ENCODE assay signal across 18 mouse cellular contexts in genomic region chr11:102289511-102290100, GRCm38 (mm10). TPM values are rescaled to one million over a fixed set of nuclear protein-coding genes. Genes with fewer than 3 reads are reported as not detected.
DNase-seq lines count a peak whose midpoint lies in the region; ATAC-seq and TF ChIP-seq lines count a peak whose summit lies in the region.
"Had no signal": no experiment of that assay in that cellular context is flagged by ENCODE, and none has a peak within 500 bp of the region (broad histone marks: within the 10 kb centered on the region; RNA-seq: fewer than 3 reads in every experiment).

No protein-coding gene starts in this region.

- no peak for TF ChIP-seq POLR2A in ES-Bruce4 (IDR thresholded peaks at IDR 0.05; ENCODE audit: insufficient read depth, low read length)

- DNase-seq in heart, embryonic 10.5 days (ENCODE audit: low spot score), result no peak
- no peak for DNase-seq in midbrain, embryonic 10.5 days (ENCODE audit: low spot score)
- DNase-seq in forebrain, embryonic 14.5 days (ENCODE audit: low spot score), result no peak
- DNase-seq: embryo, embryonic 11 days; lung, adult 2 months; lung, postnatal 36 days; right cerebral cortex, postnatal 4 days; thymus, postnatal 36 days had no signal

- no peak overlapping the region for H3K27ac ChIP-seq in heart, embryonic 13.5 days (replicated peaks)
- H3K27ac ChIP-seq in heart, embryonic 10.5 days, result no peak overlapping the region
- H3K27ac ChIP-seq in midbrain, embryonic 10.5 days (replicated peaks), result no peak overlapping the region
- no peak overlapping the region for H3K27ac ChIP-seq in midbrain, embryonic 16.5 days (ENCODE audit: low read length)
- peak overlapping the region; percentile 8; the same call in 1 of the 2 replicates for H3K27ac ChIP-seq in ES-Bruce4 (ENCODE audit: insufficient read depth, low read length)
- no peak overlapping the region for H3K27ac ChIP-seq in neural tube, embryonic 12.5 days
- no peak overlapping the region for H3K27ac ChIP-seq in forebrain, embryonic 14.5 days (ENCODE audit: low read depth, low read length)
- H3K27ac ChIP-seq: heart, embryonic 15.5 days; intestine, embryonic 15.5 days had no signal

- H3K9ac ChIP-seq in heart, embryonic 13.5 days, result 0 out of 2 replicates have a peak overlapping the region, but pooled peaks have one; percentile 19
- H3K9ac ChIP-seq in midbrain, embryonic 16.5 days (ENCODE audit: low read depth, low read length), result no peak overlapping the region
- no peak overlapping the region for H3K9ac ChIP-seq in ES-Bruce4 (ENCODE audit: low read depth, poor library complexity, severe bottlenecking)
- H3K9ac ChIP-seq in neural tube, embryonic 12.5 days, result 0 out of 2 replicates have a peak overlapping the region, but pooled peaks have one; percentile 13
- H3K9ac ChIP-seq in forebrain, embryonic 14.5 days (ENCODE audit: low read length), result no peak overlapping the region
- H3K9ac ChIP-seq: heart, embryonic 15.5 days; intestine, embryonic 15.5 days had no signal

- H3K4me2 ChIP-seq in heart, embryonic 13.5 days, result no peak overlapping the region
- no peak overlapping the region for H3K4me2 ChIP-seq in midbrain, embryonic 16.5 days (ENCODE audit: low read length)
- no peak overlapping the region for H3K4me2 ChIP-seq in neural tube, embryonic 12.5 days (replicated peaks)
- H3K4me2 ChIP-seq in forebrain, embryonic 14.5 days (ENCODE audit: low read length), result no peak overlapping the region
- H3K4me2 ChIP-seq: heart, embryonic 15.5 days; intestine, embryonic 15.5 days had no signal

- no peak for ATAC-seq in heart, embryonic 13.5 days (ENCODE audit: extremely low read depth, insufficient number of reproducible peaks, low FRiP score, low TSS enrichment)
- ATAC-seq in midbrain, embryonic 16.5 days, result no peak
- no peak for ATAC-seq in neural tube, embryonic 12.5 days (ENCODE audit: low FRiP score, low read depth)
- no peak for ATAC-seq in forebrain, embryonic 14.5 days
- ATAC-seq: forebrain, embryonic 16.5 days; intestine, embryonic 15.5 days had no signal

- peaks cover 22% of the 10 kb centered on the region for H3K4me1 ChIP-seq in heart, embryonic 13.5 days
- peaks cover 29% of the 10 kb centered on the region for H3K4me1 ChIP-seq in heart, embryonic 10.5 days
- peaks cover 32% of the 10 kb centered on the region for H3K4me1 ChIP-seq in midbrain, embryonic 10.5 days
- peaks cover 18% of the 10 kb centered on the region for H3K4me1 ChIP-seq in midbrain, embryonic 16.5 days (ENCODE audit: control insufficient read depth, insufficient read depth, low read length)
- peaks cover 3% of the 10 kb centered on the region for H3K4me1 ChIP-seq in ES-Bruce4 (ENCODE audit: control insufficient read depth, insufficient read depth, low read length)
- peaks cover 24% of the 10 kb centered on the region for H3K4me1 ChIP-seq in neural tube, embryonic 12.5 days
- peaks cover 8% of the 10 kb centered on the region for H3K4me1 ChIP-seq in forebrain, embryonic 14.5 days (ENCODE audit: control insufficient read depth, insufficient read depth, low read length)

- H3K9me3 ChIP-seq in heart, embryonic 13.5 days, result no peaks in the 10 kb centered on the region
- H3K9me3 ChIP-seq in heart, embryonic 10.5 days, result no peaks in the 10 kb centered on the region
- no peaks in the 10 kb centered on the region for H3K9me3 ChIP-seq in midbrain, embryonic 10.5 days (replicated peaks)
- H3K9me3 ChIP-seq in midbrain, embryonic 16.5 days (replicated peaks; ENCODE audit: control insufficient read depth, low read length, poor library complexity, severe bottlenecking), result no peaks in the 10 kb centered on the region
- no peaks in the 10 kb centered on the region for H3K9me3 ChIP-seq in ES-Bruce4 (replicated peaks; ENCODE audit: control insufficient read depth, insufficient read depth, low read length, poor library complexity, severe bottlenecking)
- no peaks in the 10 kb centered on the region for H3K9me3 ChIP-seq in neural tube, embryonic 12.5 days
- no peaks in the 10 kb centered on the region for H3K9me3 ChIP-seq in forebrain, embryonic 14.5 days (replicated peaks; ENCODE audit: control insufficient read depth, low read length)
- H3K9me3 ChIP-seq: heart, embryonic 15.5 days; hindbrain, embryonic 10.5 days; intestine, embryonic 15.5 days had no signal

- TF ChIP-seq EP300 in ES-Bruce4 (IDR thresholded peaks at IDR 0.05; ENCODE audit: insufficient read depth, low read depth, low read length), result no peak

- WGBS in heart, embryonic 13.5 days, result 64% methylated on average over 6 of the region's 6 CpGs
- WGBS in heart, embryonic 10.5 days, result 65% methylated on average over 6 of the region's 6 CpGs
- 63% methylated on average over 6 of the region's 6 CpGs for WGBS in midbrain, embryonic 10.5 days
- WGBS in midbrain, embryonic 16.5 days, result 61% methylated on average over 6 of the region's 6 CpGs
- WGBS in neural tube, embryonic 12.5 days, result 68% methylated on average over 6 of the region's 6 CpGs
- WGBS in forebrain, embryonic 14.5 days, result 69% methylated on average over 6 of the region's 6 CpGs

- H3K4me3 ChIP-seq in heart, embryonic 13.5 days, result no peak overlapping the region
- H3K4me3 ChIP-seq in heart, embryonic 10.5 days, result no peak overlapping the region
- 0 out of 2 replicates have a peak overlapping the region, but pooled peaks have one; percentile 16 for H3K4me3 ChIP-seq in midbrain, embryonic 10.5 days
- no peak overlapping the region for H3K4me3 ChIP-seq in midbrain, embryonic 16.5 days (ENCODE audit: low read depth, low read length)
- H3K4me3 ChIP-seq in ES-Bruce4 (ENCODE audit: low read depth, low read length), result no peak overlapping the region
- no peak overlapping the region for H3K4me3 ChIP-seq in neural tube, embryonic 12.5 days
- no peak overlapping the region for H3K4me3 ChIP-seq in forebrain, embryonic 14.5 days (ENCODE audit: low read depth, low read length)
- H3K4me3 ChIP-seq: heart, embryonic 15.5 days; hindbrain, embryonic 10.5 days; intestine, embryonic 15.5 days had no signal

- H3K27me3 ChIP-seq in heart, embryonic 13.5 days (replicated peaks), result no peaks in the 10 kb centered on the region
- no peaks in the 10 kb centered on the region for H3K27me3 ChIP-seq in heart, embryonic 10.5 days (ENCODE audit: insufficient read depth, poor library complexity, severe bottlenecking)
- H3K27me3 ChIP-seq in midbrain, embryonic 10.5 days (ENCODE audit: low read depth, poor library complexity, severe bottlenecking), result no peaks in the 10 kb centered on the region
- H3K27me3 ChIP-seq in midbrain, embryonic 16.5 days (ENCODE audit: control insufficient read depth, insufficient read depth, low read depth, low read length), result no peaks in the 10 kb centered on the region
- H3K27me3 ChIP-seq in ES-Bruce4 (ENCODE audit: control insufficient read depth, insufficient read depth, low read length, poor library complexity, severe bottlenecking), result no peaks in the 10 kb centered on the region
- H3K27me3 ChIP-seq in neural tube, embryonic 12.5 days (replicated peaks), result no peaks in the 10 kb centered on the region
- H3K27me3 ChIP-seq in forebrain, embryonic 14.5 days (replicated peaks; ENCODE audit: control insufficient read depth, insufficient read depth, low read length), result no peaks in the 10 kb centered on the region
- H3K27me3 ChIP-seq: heart, embryonic 15.5 days; intestine, embryonic 15.5 days had no signal

- no peak for TF ChIP-seq CTCF in ES-Bruce4 (IDR thresholded peaks at IDR 0.05; ENCODE audit: low read depth, low read length)

- peaks cover 76% of the 10 kb centered on the region for H3K36me3 ChIP-seq in heart, embryonic 13.5 days
- H3K36me3 ChIP-seq in heart, embryonic 10.5 days, result peaks cover 71% of the 10 kb centered on the region
- peaks cover 76% of the 10 kb centered on the region for H3K36me3 ChIP-seq in midbrain, embryonic 10.5 days
- H3K36me3 ChIP-seq in midbrain, embryonic 16.5 days (ENCODE audit: control insufficient read depth, insufficient read depth, low read length), result peaks cover 20% of the 10 kb centered on the region
- H3K36me3 ChIP-seq in ES-Bruce4 (ENCODE audit: control insufficient read depth, insufficient read depth, low read length, poor library complexity, severe bottlenecking), result peaks cover 44% of the 10 kb centered on the region
- H3K36me3 ChIP-seq in neural tube, embryonic 12.5 days, result peaks cover 68% of the 10 kb centered on the region
- H3K36me3 ChIP-seq in forebrain, embryonic 14.5 days (ENCODE audit: control insufficient read depth, insufficient read depth, low read length), result peaks cover 69% of the 10 kb centered on the region

RNA-seq across cellular contexts. Expression of gene Tmub2, which starts 4.9 kb away (rescaled TPM):
- 36.8 and 41.2 TPM in 2 replicates for polyA plus RNA-seq in heart, embryonic 13.5 days (2015; fragmentation: Nextera tagmentation; extraction: Ambion mirVana)
- 40.1 and 41.8 TPM in 2 replicates for polyA plus RNA-seq in heart, embryonic 10.5 days (2016; fragmentation: Nextera tagmentation; extraction: Ambion mirVana)
- 51.3 and 60.5 TPM in 2 replicates for polyA plus RNA-seq in midbrain, embryonic 10.5 days (2016; fragmentation: Nextera tagmentation; extraction: Ambion mirVana)
- polyA plus RNA-seq in midbrain, embryonic 16.5 days (2015; fragmentation: Nextera tagmentation; extraction: Ambion mirVana), result 72.8 and 78.5 TPM in 2 replicates
- 19.7 and 20.0 TPM in 2 replicates for polyA plus RNA-seq in ES-Bruce4 (2011; ENCODE audit: insufficient read depth, insufficient read length, low read depth, missing spikeins)
- polyA plus RNA-seq in neural tube, embryonic 12.5 days (2016; fragmentation: Nextera tagmentation; extraction: Ambion mirVana), result 71.3 and 75.6 TPM in 2 replicates
- polyA plus RNA-seq in forebrain, embryonic 14.5 days (2014; fragmentation: Nextera tagmentation; extraction: Ambion mirVana), result 74.4 and 75.3 TPM in 2 replicates

RNA-seq across cellular contexts. Expression of gene Atxn7l3, which starts 6.8 kb away (rescaled TPM):
- polyA plus RNA-seq in heart, embryonic 13.5 days (2015; fragmentation: Nextera tagmentation; extraction: Ambion mirVana), result 8.5 and 9.2 TPM in 2 replicates
- 9.1 and 14.3 TPM in 2 replicates for polyA plus RNA-seq in heart, embryonic 10.5 days (2016; fragmentation: Nextera tagmentation; extraction: Ambion mirVana)
- 13.9 and 16.5 TPM in 2 replicates for polyA plus RNA-seq in midbrain, embryonic 10.5 days (2016; fragmentation: Nextera tagmentation; extraction: Ambion mirVana)
- polyA plus RNA-seq in midbrain, embryonic 16.5 days (2015; fragmentation: Nextera tagmentation; extraction: Ambion mirVana), result 28.3 and 28.9 TPM in 2 replicates
- 44.3 and 50.3 TPM in 2 replicates for polyA plus RNA-seq in ES-Bruce4 (2011; ENCODE audit: insufficient read depth, insufficient read length, low read depth, missing spikeins)
- polyA plus RNA-seq in neural tube, embryonic 12.5 days (2016; fragmentation: Nextera tagmentation; extraction: Ambion mirVana), result 27.5 and 27.6 TPM in 2 replicates
- polyA plus RNA-seq in forebrain, embryonic 14.5 days (2014; fragmentation: Nextera tagmentation; extraction: Ambion mirVana), result 25.2 and 28.7 TPM in 2 replicates

RNA-seq across cellular contexts. Expression of gene Asb16, which starts 21.1 kb away (rescaled TPM):
- 0.09 TPM in 1 of 2 replicates, not detected in the other for polyA plus RNA-seq in heart, embryonic 13.5 days (2015; fragmentation: Nextera tagmentation; extraction: Ambion mirVana)
- 0.06 and 0.08 TPM in 2 replicates for polyA plus RNA-seq in heart, embryonic 10.5 days (2016; fragmentation: Nextera tagmentation; extraction: Ambion mirVana)
- 0.05 TPM in 1 of 2 replicates, not detected in the other for polyA plus RNA-seq in midbrain, embryonic 10.5 days (2016; fragmentation: Nextera tagmentation; extraction: Ambion mirVana)
- polyA plus RNA-seq in midbrain, embryonic 16.5 days (2015; fragmentation: Nextera tagmentation; extraction: Ambion mirVana), result 0.07 and 0.10 TPM in 2 replicates
- polyA plus RNA-seq in ES-Bruce4 (2011; ENCODE audit: insufficient read depth, insufficient read length, low read depth, missing spikeins), result 0.70 and 2.3 TPM in 2 replicates
- not detected in 2 replicates for polyA plus RNA-seq in neural tube, embryonic 12.5 days (2016; fragmentation: Nextera tagmentation; extraction: Ambion mirVana)
- not detected in 2 replicates for polyA plus RNA-seq in forebrain, embryonic 14.5 days (2014; fragmentation: Nextera tagmentation; extraction: Ambion mirVana)
- polyA plus RNA-seq: C2C12; forebrain, embryonic 16.5 days; intestine, embryonic 15.5 days; kidney, embryonic 16.5 days had no signal

RNA-seq across cellular contexts. Expression of gene Ubtf, which starts 29.9 kb away (rescaled TPM):
- 51.1 and 53.1 TPM in 2 replicates for polyA plus RNA-seq in heart, embryonic 13.5 days (2015; fragmentation: Nextera tagmentation; extraction: Ambion mirVana)
- polyA plus RNA-seq in heart, embryonic 10.5 days (2016; fragmentation: Nextera tagmentation; extraction: Ambion mirVana), result 60.4 and 75.4 TPM in 2 replicates
- polyA plus RNA-seq in midbrain, embryonic 10.5 days (2016; fragmentation: Nextera tagmentation; extraction: Ambion mirVana), result 89.6 and 90.3 TPM in 2 replicates
- 70.1 and 85.2 TPM in 2 replicates for polyA plus RNA-seq in midbrain, embryonic 16.5 days (2015; fragmentation: Nextera tagmentation; extraction: Ambion mirVana)
- polyA plus RNA-seq in ES-Bruce4 (2011; ENCODE audit: insufficient read depth, insufficient read length, low read depth, missing spikeins), result 81.7 and 82.0 TPM in 2 replicates
- 98.7 and 101 TPM in 2 replicates for polyA plus RNA-seq in neural tube, embryonic 12.5 days (2016; fragmentation: Nextera tagmentation; extraction: Ambion mirVana)
- polyA plus RNA-seq in forebrain, embryonic 14.5 days (2014; fragmentation: Nextera tagmentation; extraction: Ambion mirVana), result 74.5 and 91.0 TPM in 2 replicates

RNA-seq across cellular contexts. Expression of gene BC030867, which starts 40.9 kb away (rescaled TPM):
- 12.3 and 13.5 TPM in 2 replicates for polyA plus RNA-seq in heart, embryonic 13.5 days (2015; fragmentation: Nextera tagmentation; extraction: Ambion mirVana)
- polyA plus RNA-seq in heart, embryonic 10.5 days (2016; fragmentation: Nextera tagmentation; extraction: Ambion mirVana), result 16.5 and 19.4 TPM in 2 replicates
- 25.8 and 27.3 TPM in 2 replicates for polyA plus RNA-seq in midbrain, embryonic 10.5 days (2016; fragmentation: Nextera tagmentation; extraction: Ambion mirVana)
- 1.6 and 1.8 TPM in 2 replicates for polyA plus RNA-seq in midbrain, embryonic 16.5 days (2015; fragmentation: Nextera tagmentation; extraction: Ambion mirVana)
- polyA plus RNA-seq in ES-Bruce4 (2011; ENCODE audit: insufficient read depth, insufficient read length, low read depth, missing spikeins), result 32.5 and 34.0 TPM in 2 replicates
- 10.0 and 11.6 TPM in 2 replicates for polyA plus RNA-seq in neural tube, embryonic 12.5 days (2016; fragmentation: Nextera tagmentation; extraction: Ambion mirVana)
- polyA plus RNA-seq in forebrain, embryonic 14.5 days (2014; fragmentation: Nextera tagmentation; extraction: Ambion mirVana), result 6.1 and 6.3 TPM in 2 replicates

Comparison
In these comparisons a context has a peak if more than half of its experiments do, and no peak if none do; other contexts are left out.
1. H3K9ac ChIP-seq: peak in heart, embryonic 13.5 days (single experiment) and neural tube, embryonic 12.5 days (single experiment); none in midbrain, embryonic 16.5 days (single experiment), ES-Bruce4 (single experiment) and forebrain, embryonic 14.5 days (single experiment).